Mouse (Mus musculus): ENCODE measurements at regions not wholly inside any gene's neighbourhood (a gene's known extent, or its start where the extent isn't known, plus 50 kb on each side); places are given as distances from the start of the nearest gene placed in this dataset.
A peak's percentile ranks its signal among the peaks of the same experiment; 100 is the strongest.

GRCm38 (mm10) chr12:15741219-15741618 lies 75.5 kb downstream of the Trib2 start:
- DNase-seq (ENCODE audit: low spot score) (no peak), ATAC-seq (replicated peaks; ENCODE audit: insufficient number of reproducible peaks, low FRiP score, low TSS enrichment, low read depth) (no peak)
- H3K4me2 ChIP-seq (ENCODE audit: low read depth, low read length), result no peak overlapping the region
- no peaks in the 10 kb centered on the region for H3K4me1 ChIP-seq (ENCODE audit: control insufficient read depth, insufficient read depth, low read length)
- H3K27me3 ChIP-seq (ENCODE audit: control insufficient read depth, insufficient read depth, low read length), result no peaks in the 10 kb centered on the region
- no peak overlapping the region for H3K4me3 ChIP-seq (ENCODE audit: low read depth, low read length)
- no peaks in the 10 kb centered on the region for H3K9me3 ChIP-seq (replicated peaks; ENCODE audit: control insufficient read depth, low read length)
- no peaks in the 10 kb centered on the region for H3K36me3 ChIP-seq (replicated peaks; ENCODE audit: control insufficient read depth, insufficient read depth, low read depth, low read length)
- WGBS, result 58% methylated on average over 2 of the region's 2 CpGs
- H3K9ac ChIP-seq (replicated peaks; ENCODE audit: low read length), result no peak overlapping the region
- H3K27ac ChIP-seq (replicated peaks; ENCODE audit: low read depth, low read length), result no peak overlapping the region

- Histone ChIP-seq H3K4me1 (ENCODE audit: control insufficient read depth, insufficient read depth, low read length) (no peaks in the 10 kb centered on the region), H3K27me3 (ENCODE audit: control insufficient read depth, insufficient read depth, low read length) (no peaks in the 10 kb centered on the region), H3K4me3 (ENCODE audit: low read depth, low read length) (no peak overlapping the region), H3K36me3 (replicated peaks; ENCODE audit: control insufficient read depth, insufficient read depth, low read depth, low read length) (no peaks in the 10 kb centered on the region), H3K27ac (replicated peaks; ENCODE audit: low read depth, low read length) (no peak overlapping the region), H3K9me3 (replicated peaks; ENCODE audit: control insufficient read depth, low read length) (no peaks in the 10 kb centered on the region), H3K9ac (replicated peaks; ENCODE audit: low read length) (no peak overlapping the region), H3K4me2 (ENCODE audit: low read depth, low read length) (no peak overlapping the region)
- no peak for ATAC-seq (replicated peaks; ENCODE audit: insufficient number of reproducible peaks, low FRiP score, low TSS enrichment, low read depth)
- no peak for DNase-seq (ENCODE audit: low spot score)
- 70% methylated on average over 4 of the region's 4 CpGs for WGBS
These were observed 77.7 kb downstream of the Trib2 start for GRCm38 (mm10) chr12:15738989-15739388.

DNA sequence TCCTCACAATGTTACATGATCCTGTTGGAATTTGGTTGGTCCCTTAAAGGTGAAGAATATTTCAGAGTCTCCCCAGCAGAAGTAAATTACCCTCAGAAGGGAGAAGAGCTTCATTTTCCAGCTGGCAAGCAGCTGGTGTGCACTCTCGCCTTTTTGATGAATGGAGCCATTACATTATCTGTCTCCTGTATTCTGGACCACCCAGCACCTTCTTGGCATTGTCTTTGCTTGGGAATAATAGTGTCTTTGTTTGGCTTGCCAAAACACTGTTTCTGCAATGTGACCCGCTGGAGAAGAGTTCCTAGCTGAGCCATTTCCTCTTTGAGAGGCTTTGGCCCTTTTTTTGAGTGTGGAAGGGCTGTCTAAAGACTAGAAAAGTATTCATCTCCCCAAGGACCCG lies 85.5 kb downstream of the Trib2 start:
- H3K27me3 ChIP-seq (ENCODE audit: control insufficient read depth, insufficient read depth, low read length), result no peaks in the 10 kb centered on the region
- H3K9me3 ChIP-seq (replicated peaks; ENCODE audit: control insufficient read depth, low read length), result no peaks in the 10 kb centered on the region
- 27% methylated on average over 3 of the region's 3 CpGs for WGBS
- no peaks in the 10 kb centered on the region for H3K36me3 ChIP-seq (replicated peaks; ENCODE audit: control insufficient read depth, insufficient read depth, low read depth, low read length)
- no peak overlapping the region for H3K9ac ChIP-seq (replicated peaks; ENCODE audit: low read length)
- H3K4me3 ChIP-seq (ENCODE audit: low read depth, low read length), result no peak overlapping the region
- H3K4me1 ChIP-seq (ENCODE audit: control insufficient read depth, insufficient read depth, low read length), result no peaks in the 10 kb centered on the region
- no peak overlapping the region for H3K27ac ChIP-seq (replicated peaks; ENCODE audit: low read depth, low read length)
- DNase-seq (ENCODE audit: low spot score), result peak; percentile 14
- ATAC-seq (replicated peaks; ENCODE audit: insufficient number of reproducible peaks, low FRiP score, low TSS enrichment, low read depth), result no peak
- no peak overlapping the region for H3K4me2 ChIP-seq (ENCODE audit: low read depth, low read length)

DNA sequence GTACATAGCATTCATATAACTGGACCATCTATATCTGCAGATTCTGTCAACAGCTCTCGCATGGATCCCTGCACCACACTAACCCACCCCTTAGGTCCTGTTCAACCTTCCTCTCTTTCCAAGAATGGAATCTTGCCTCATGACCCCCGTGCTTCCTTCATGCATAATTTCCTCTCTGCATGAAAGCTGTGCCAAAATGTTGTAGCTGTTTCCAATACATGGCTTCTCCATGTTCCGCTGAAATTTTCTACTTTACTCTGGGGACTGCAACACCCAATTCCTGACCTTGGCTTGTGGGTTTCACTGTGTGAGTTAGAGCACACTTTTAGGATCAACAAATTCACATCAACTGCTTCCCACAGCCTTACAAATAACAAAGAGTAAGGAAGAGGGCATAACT lies 87.0 kb downstream of the Trib2 start:
- ATAC-seq (replicated peaks; ENCODE audit: insufficient number of reproducible peaks, low FRiP score, low TSS enrichment, low read depth) (no peak), DNase-seq (ENCODE audit: low spot score) (no peak)
- Histone ChIP-seq H3K27ac (replicated peaks; ENCODE audit: low read depth, low read length) (no peak overlapping the region), H3K4me1 (ENCODE audit: control insufficient read depth, insufficient read depth, low read length) (no peaks in the 10 kb centered on the region), H3K4me2 (ENCODE audit: low read depth, low read length) (no peak overlapping the region), H3K9me3 (replicated peaks; ENCODE audit: control insufficient read depth, low read length) (no peaks in the 10 kb centered on the region), H3K27me3 (ENCODE audit: control insufficient read depth, insufficient read depth, low read length) (no peaks in the 10 kb centered on the region), H3K4me3 (ENCODE audit: low read depth, low read length) (no peak overlapping the region), H3K9ac (replicated peaks; ENCODE audit: low read length) (no peak overlapping the region), H3K36me3 (replicated peaks; ENCODE audit: control insufficient read depth, insufficient read depth, low read depth, low read length) (no peaks in the 10 kb centered on the region)
- WGBS, result 67% methylated on average over 3 of the region's 3 CpGs

DNA sequence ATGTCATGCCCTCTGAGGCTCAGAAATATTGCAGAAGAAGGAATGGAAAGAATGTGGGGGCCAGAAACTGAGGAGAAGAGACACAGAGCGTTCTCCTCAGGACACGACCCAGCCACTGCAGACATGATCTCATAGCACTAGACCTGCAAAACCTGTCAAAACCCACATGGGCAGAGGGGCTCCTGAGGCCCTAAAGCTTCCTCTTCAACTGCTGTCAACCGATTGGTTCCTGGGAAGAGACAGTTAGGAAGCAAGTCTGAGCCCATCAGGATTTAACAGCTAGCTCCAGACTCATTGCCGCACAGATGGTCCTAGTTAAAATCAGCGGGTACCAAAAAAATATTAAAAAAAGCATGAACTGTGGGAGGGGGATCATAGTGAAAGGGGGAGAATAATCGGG lies 93.2 kb downstream of the Trib2 start:
- H3K36me3 ChIP-seq (replicated peaks; ENCODE audit: control insufficient read depth, insufficient read depth, low read depth, low read length), result no peaks in the 10 kb centered on the region
- WGBS, result 41% methylated on average over 6 of the region's 6 CpGs
- ATAC-seq (replicated peaks; ENCODE audit: insufficient number of reproducible peaks, low FRiP score, low TSS enrichment, low read depth), result 0 out of 2 replicates have a peak, but pooled peaks have one; percentile 34

DNA sequence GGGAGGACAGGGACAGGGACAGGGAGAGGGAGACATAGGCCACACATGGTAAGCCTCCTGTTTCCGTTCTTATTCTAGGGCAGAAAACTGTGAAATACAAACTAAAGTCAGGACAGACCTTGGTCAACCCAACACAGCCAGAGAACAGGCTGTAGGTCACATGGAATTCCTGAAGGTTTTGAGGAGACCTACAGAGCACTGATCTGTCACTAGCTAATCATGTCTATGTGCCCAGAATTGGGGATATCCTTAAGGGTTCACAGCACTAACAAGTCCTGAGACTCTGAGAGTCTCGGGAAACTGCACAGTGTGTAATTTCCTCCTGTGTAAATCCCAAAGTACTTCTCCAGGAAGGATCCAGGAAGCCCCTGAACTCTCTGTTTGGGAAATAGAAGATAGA lies 94.6 kb downstream of the Trib2 start:
- no peak for DNase-seq (ENCODE audit: low spot score)
- Histone ChIP-seq H3K4me1 (ENCODE audit: control insufficient read depth, insufficient read depth, low read length) (no peaks in the 10 kb centered on the region; the same call in 1 of the 2 replicates), H3K27me3 (ENCODE audit: control insufficient read depth, insufficient read depth, low read length) (no peaks in the 10 kb centered on the region), H3K4me2 (ENCODE audit: low read depth, low read length) (no peak overlapping the region), H3K9me3 (replicated peaks; ENCODE audit: control insufficient read depth, low read length) (no peaks in the 10 kb centered on the region), H3K4me3 (ENCODE audit: low read depth, low read length) (no peak overlapping the region), H3K27ac (replicated peaks; ENCODE audit: low read depth, low read length) (no peak overlapping the region), H3K36me3 (replicated peaks; ENCODE audit: control insufficient read depth, insufficient read depth, low read depth, low read length) (no peaks in the 10 kb centered on the region), H3K9ac (replicated peaks; ENCODE audit: low read length) (no peak overlapping the region)
- 76% methylated on average over 2 of the region's 2 CpGs for WGBS
- no peak for ATAC-seq (replicated peaks; ENCODE audit: insufficient number of reproducible peaks, low FRiP score, low TSS enrichment, low read depth)

More for the DNA sequence above, 93.2 kb downstream of the Trib2 start:
- Histone ChIP-seq H3K9ac (replicated peaks; ENCODE audit: low read length) (no peak overlapping the region), H3K4me2 (ENCODE audit: low read depth, low read length) (no peak overlapping the region), H3K4me1 (ENCODE audit: control insufficient read depth, insufficient read depth, low read length) (no peaks in the 10 kb centered on the region; the same call in 1 of the 2 replicates), H3K27me3 (ENCODE audit: control insufficient read depth, insufficient read depth, low read length) (no peaks in the 10 kb centered on the region), H3K27ac (replicated peaks; ENCODE audit: low read depth, low read length) (no peak overlapping the region), H3K9me3 (replicated peaks; ENCODE audit: control insufficient read depth, low read length) (no peaks in the 10 kb centered on the region), H3K4me3 (ENCODE audit: low read depth, low read length) (no peak overlapping the region)
- peak; percentile 56 for DNase-seq (ENCODE audit: low spot score)

GRCm38 (mm10) chr12:15720171-15720570 lies 96.6 kb downstream of the Trib2 start:
- Histone ChIP-seq H3K27me3 (ENCODE audit: control insufficient read depth, insufficient read depth, low read length) (no peaks in the 10 kb centered on the region), H3K9ac (replicated peaks; ENCODE audit: low read length) (no peak overlapping the region), H3K4me2 (ENCODE audit: low read depth, low read length) (no peak overlapping the region), H3K4me3 (ENCODE audit: low read depth, low read length) (no peak overlapping the region), H3K4me1 (ENCODE audit: control insufficient read depth, insufficient read depth, low read length) (no peaks in the 10 kb centered on the region; the same call in 1 of the 2 replicates), H3K9me3 (replicated peaks; ENCODE audit: control insufficient read depth, low read length) (no peaks in the 10 kb centered on the region), H3K27ac (replicated peaks; ENCODE audit: low read depth, low read length) (no peak overlapping the region), H3K36me3 (replicated peaks; ENCODE audit: control insufficient read depth, insufficient read depth, low read depth, low read length) (no peaks in the 10 kb centered on the region)
- WGBS, result 91% methylated on average over 6 of the region's 6 CpGs
- ATAC-seq (replicated peaks; ENCODE audit: insufficient number of reproducible peaks, low FRiP score, low TSS enrichment, low read depth) (no peak), DNase-seq (ENCODE audit: low spot score) (no peak)

DNA sequence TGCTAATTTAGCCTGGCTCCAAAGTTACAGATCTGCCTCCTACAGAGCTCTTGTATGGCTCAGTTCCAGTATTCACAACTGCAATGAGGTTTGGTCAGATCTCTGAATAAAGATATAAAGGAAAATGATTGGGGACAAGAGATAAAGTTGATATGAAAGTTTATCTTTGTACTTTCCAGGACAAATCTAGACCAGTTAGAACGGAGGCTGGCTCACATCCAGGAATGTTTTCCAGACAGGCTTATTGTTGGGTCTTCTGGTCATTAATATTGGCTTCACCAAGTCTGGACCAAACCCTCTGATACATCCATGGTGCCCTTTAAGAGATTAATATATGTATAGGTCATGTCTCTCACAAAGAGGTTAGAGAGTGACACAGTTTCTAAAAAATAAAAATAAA lies 97.9 kb downstream of the Trib2 start:
- Histone ChIP-seq H3K4me3 (ENCODE audit: low read depth, low read length) (no peak overlapping the region), H3K9me3 (replicated peaks; ENCODE audit: control insufficient read depth, low read length) (no peaks in the 10 kb centered on the region), H3K4me2 (ENCODE audit: low read depth, low read length) (no peak overlapping the region), H3K27me3 (ENCODE audit: control insufficient read depth, insufficient read depth, low read length) (no peaks in the 10 kb centered on the region), H3K27ac (replicated peaks; ENCODE audit: low read depth, low read length) (no peak overlapping the region), H3K4me1 (ENCODE audit: control insufficient read depth, insufficient read depth, low read length) (no peaks in the 10 kb centered on the region; the same call in 1 of the 2 replicates), H3K36me3 (replicated peaks; ENCODE audit: control insufficient read depth, insufficient read depth, low read depth, low read length) (no peaks in the 10 kb centered on the region), H3K9ac (replicated peaks; ENCODE audit: low read length) (no peak overlapping the region)
- ATAC-seq (replicated peaks; ENCODE audit: insufficient number of reproducible peaks, low FRiP score, low TSS enrichment, low read depth) (no peak), DNase-seq (ENCODE audit: low spot score) (no peak)
- WGBS, result 84% methylated on average over 1 of the region's 1 CpGs

Measured in embryonic facial prominence, embryonic 11.5 days (tissue).